Comparison of ENCODE assay signal across 21 mouse cellular contexts in genomic region chr11:32029356-32029755, GRCm38 (mm10). TPM values are rescaled to one million over a fixed set of nuclear protein-coding genes. Genes with fewer than 3 reads are reported as not detected.
DNase-seq lines count a peak whose midpoint lies in the region; ATAC-seq and TF ChIP-seq lines count a peak whose summit lies in the region.
"Had no signal": no experiment of that assay in that cellular context is flagged by ENCODE, and none has a peak within 500 bp of the region (broad histone marks: within the 10 kb centered on the region; RNA-seq: fewer than 3 reads in every experiment).

No protein-coding gene starts in this region.

- H3K27me3 ChIP-seq in hindbrain, embryonic 14.5 days (ENCODE audit: control insufficient read depth, insufficient read depth, low read length), result no peaks in the 10 kb centered on the region
- no peaks in the 10 kb centered on the region for H3K27me3 ChIP-seq in hindbrain, postnatal 0 days (ENCODE audit: insufficient read depth, low read length)
- H3K27me3 ChIP-seq in C2C12 (ENCODE audit: control insufficient read depth, insufficient read depth, insufficient read length) (no peaks in the 10 kb centered on the region), myocyte (ENCODE audit: control insufficient read depth, insufficient read depth, insufficient read length) (no peaks in the 10 kb centered on the region)
- H3K27me3 ChIP-seq: embryonic facial prominence, embryonic 13.5 days; liver, embryonic 13.5 days had no signal

- no peak overlapping the region for H3K9ac ChIP-seq in hindbrain, embryonic 14.5 days
- H3K9ac ChIP-seq in hindbrain, postnatal 0 days (replicated peaks; ENCODE audit: low read length), result no peak overlapping the region
- H3K9ac ChIP-seq: embryonic facial prominence, embryonic 13.5 days; limb, embryonic 13.5 days; liver, embryonic 13.5 days; lung, embryonic 14.5 days had no signal

- H3K27ac ChIP-seq in hindbrain, embryonic 14.5 days, result peak overlapping the region; percentile 47; the same call in 1 of the 2 replicates
- no peak overlapping the region for H3K27ac ChIP-seq in hindbrain, postnatal 0 days
- H3K27ac ChIP-seq: embryonic facial prominence, embryonic 13.5 days; hindbrain, embryonic 10.5 days; limb, embryonic 13.5 days; liver, embryonic 13.5 days had no signal

- no peaks in the 10 kb centered on the region for H3K79me3 ChIP-seq in C2C12 (ENCODE audit: low read depth)

- H3K4me2 ChIP-seq in hindbrain, embryonic 14.5 days (replicated peaks), result no peak overlapping the region
- H3K4me2 ChIP-seq in hindbrain, postnatal 0 days (ENCODE audit: low read depth, low read length), result no peak overlapping the region
- H3K4me2 ChIP-seq in myocyte (ENCODE audit: low read depth), result peak overlapping the region; percentile 18
- H3K4me2 ChIP-seq: embryonic facial prominence, embryonic 13.5 days; limb, embryonic 13.5 days; liver, embryonic 13.5 days; lung, embryonic 14.5 days had no signal

- DNase-seq in hindbrain, embryonic 14.5 days (ENCODE audit: low spot score), result no peak
- DNase-seq in hindbrain, postnatal 0 days (ENCODE audit: low spot score), result no peak
- peak; percentile 77 for DNase-seq in brain, adult 2 months (ENCODE audit: low read depth, low spot score)
- DNase-seq in urinary bladder, adult 18-20 months (ENCODE audit: low spot score in 2 of 2), result no peak
- no peak for DNase-seq in urinary bladder, postnatal 4 days (ENCODE audit: low spot score in 2 of 2)
- DNase-seq: adrenal gland, adult 2 months; cerebellum, adult 9-11 months; gastrocnemius, postnatal 36 days; kidney, postnatal 4 days; liver, embryonic 13.5 days; lung, embryonic 14.5 days; lung, postnatal 4 days; spleen, adult 18-20 months; thymus, adult 18-20 months; thymus, postnatal 4 days had no signal

- WGBS in hindbrain, embryonic 14.5 days, result 87% methylated on average over 5 of the region's 5 CpGs
- WGBS in hindbrain, postnatal 0 days, result 86% methylated on average over 5 of the region's 5 CpGs

- TF ChIP-seq CTCF in hindbrain, postnatal 0 days (IDR thresholded peaks at IDR 0.05; ENCODE audit: low read depth), result no peak
- no peak for TF ChIP-seq CTCF in C2C12 (IDR thresholded peaks at IDR 0.05; ENCODE audit: control insufficient read depth, insufficient read depth, insufficient read length)

- no peaks in the 10 kb centered on the region for H3K9me3 ChIP-seq in hindbrain, embryonic 14.5 days (ENCODE audit: control insufficient read depth, low read length)
- no peaks in the 10 kb centered on the region for H3K9me3 ChIP-seq in hindbrain, postnatal 0 days (ENCODE audit: low read length)
- H3K9me3 ChIP-seq: embryonic facial prominence, embryonic 13.5 days; hindbrain, embryonic 10.5 days; limb, embryonic 13.5 days; liver, embryonic 13.5 days had no signal

- H3ac ChIP-seq in C2C12 (ENCODE audit: control insufficient read depth, insufficient read length, low read depth), result no peak overlapping the region
- no peak overlapping the region for H3ac ChIP-seq in myocyte (ENCODE audit: control insufficient read depth, insufficient read length)

- no peak for TF ChIP-seq POLR2A in myocyte (IDR thresholded peaks at IDR 0.05; ENCODE audit: insufficient read length, low read depth)

- H3K36me3 ChIP-seq in hindbrain, embryonic 14.5 days (replicated peaks; ENCODE audit: control insufficient read depth, insufficient read depth), result peaks cover 21% of the 10 kb centered on the region
- no peaks in the 10 kb centered on the region for H3K36me3 ChIP-seq in hindbrain, postnatal 0 days (ENCODE audit: insufficient read depth, low read length)
- no peaks in the 10 kb centered on the region for H3K36me3 ChIP-seq in C2C12 (ENCODE audit: control insufficient read depth, insufficient read depth)
- H3K36me3 ChIP-seq in myocyte (ENCODE audit: control insufficient read depth, insufficient read depth), result no peaks in the 10 kb centered on the region
- H3K36me3 ChIP-seq: embryonic facial prominence, embryonic 13.5 days; limb, embryonic 13.5 days; liver, embryonic 13.5 days had no signal

- H3K79me2 ChIP-seq in C2C12 (ENCODE audit: control insufficient read depth, insufficient read depth) (no peaks in the 10 kb centered on the region), myocyte (ENCODE audit: control insufficient read depth, insufficient read depth) (no peaks in the 10 kb centered on the region)

- no peak overlapping the region for H3K4me3 ChIP-seq in hindbrain, embryonic 14.5 days (replicated peaks; ENCODE audit: low read length)
- no peak overlapping the region for H3K4me3 ChIP-seq in hindbrain, postnatal 0 days (ENCODE audit: low read length)
- H3K4me3 ChIP-seq in C2C12 (ENCODE audit: insufficient read depth, poor library complexity, severe bottlenecking) (no peak overlapping the region), myocyte (no peak overlapping the region)
- H3K4me3 ChIP-seq: embryonic facial prominence, embryonic 13.5 days; hindbrain, embryonic 10.5 days; limb, embryonic 13.5 days; liver, embryonic 13.5 days had no signal

- peaks cover 43% of the 10 kb centered on the region for H3K4me1 ChIP-seq in hindbrain, embryonic 14.5 days (replicated peaks; ENCODE audit: control insufficient read depth, insufficient read depth, low read length)
- H3K4me1 ChIP-seq in hindbrain, postnatal 0 days (ENCODE audit: insufficient read depth, low read length), result peaks cover 21% of the 10 kb centered on the region
- H3K4me1 ChIP-seq: liver, embryonic 13.5 days had no signal

- ATAC-seq in hindbrain, embryonic 14.5 days (ENCODE audit: low FRiP score), result no peak
- ATAC-seq in hindbrain, postnatal 0 days, result no peak
- ATAC-seq: intestine, embryonic 16.5 days had no signal

TF ChIP-seq in C2C12, 6 proteins besides CTCF, POLR2A, EP300 and RAD21:
- no peak for TF ChIP-seq USF1 (IDR thresholded peaks at IDR 0.05; ENCODE audit: low read depth)
- no peak for TF ChIP-seq MYOD1 (IDR thresholded peaks at IDR 0.05; ENCODE audit: control insufficient read depth, insufficient read length, low read depth)
- TF ChIP-seq MYOG (IDR thresholded peaks at IDR 0.05; ENCODE audit: control insufficient read depth, extremely low read depth, insufficient read length), result no peak
- TF ChIP-seq CEBPB (IDR thresholded peaks at IDR 0.05; ENCODE audit: low read depth), result peak; percentile 21
TF ChIP-seq in C2C12: peak in this region for 1.

TF ChIP-seq in myocyte, 11 proteins besides CTCF, POLR2A, EP300 and RAD21:
- peak; percentile 84; the same call in 1 of the 2 replicates for TF ChIP-seq CEBPB (IDR thresholded peaks at IDR 0.05; ENCODE audit: insufficient read depth, poor library complexity, severe bottlenecking)
- no peak for TF ChIP-seq MAX (IDR thresholded peaks at IDR 0.05; ENCODE audit: low read depth)
- TF ChIP-seq REST (IDR thresholded peaks at IDR 0.05; ENCODE audit: insufficient read depth, insufficient read length), result no peak
TF ChIP-seq in myocyte: peak in this region for 1.

RNA-seq across cellular contexts. Expression of gene Nsg2, which starts 29.1 kb away (rescaled TPM):
- 157 and 172 TPM in 2 replicates for polyA plus RNA-seq in hindbrain, embryonic 14.5 days (2014; fragmentation: Nextera tagmentation; extraction: Ambion mirVana)
- 646 and 650 TPM in 2 replicates for total RNA-seq in hindbrain, postnatal 0 days (2014; rRNA removed)
- polyA plus RNA-seq in hindbrain, postnatal 0 days (2015; fragmentation: Nextera tagmentation; extraction: Ambion mirVana), result 407 and 433 TPM in 2 replicates
- polyA plus RNA-seq in C2C12 (2012; fragmentation: generic; extraction: Trizol), result not detected
- 0.18 TPM for polyA plus RNA-seq in myocyte (2012; fragmentation: generic; extraction: Trizol)

Comparison
In these comparisons a context has a peak if more than half of its experiments do, and no peak if none do; other contexts are left out.
1. RNA of gene Nsg2, which starts 29.1 kb away (polyA plus RNA-seq): 407 to 433 TPM in hindbrain, postnatal 0 days and 157 to 172 TPM in hindbrain, embryonic 14.5 days; 0.18 TPM in myocyte (single experiment) and not detected in C2C12 (single experiment); every median in the first group is over 100 times any median in the second.